In genomic region chr16:38197299-38197698, GRCm38 (mm10) we compare ENCODE assay signal across 7 mouse cellular contexts.
DNase-seq lines count a peak whose midpoint lies in the region; ATAC-seq and TF ChIP-seq lines count a peak whose summit lies in the region.

No protein-coding gene starts in this region.

- peak; percentile 78 for DNase-seq in 416B (ENCODE audit: low read depth)
- peak; percentile 57 for DNase-seq in forelimb bud, embryonic 11.5 days (ENCODE audit: low read depth, low spot score)
- DNase-seq in kidney, postnatal 10 days = peak; percentile 80
- peak; percentile 49 for DNase-seq in lung, adult 2 months
- peak; percentile 67 for DNase-seq in retina, adult 2 months (ENCODE audit: low read depth, low spot score)

- no peaks in the 10 kb centered on the region for H3K4me1 ChIP-seq in E14TG2a.4 (replicated peaks; ENCODE audit: low read depth, low read length)
- peaks cover 3% of the 10 kb centered on the region; the same call in 1 of the 2 replicates for H3K4me1 ChIP-seq in lung, adult 2 months (ENCODE audit: control insufficient read depth, insufficient read depth, low read length)

- H3K36me3 ChIP-seq in E14TG2a.4 (ENCODE audit: insufficient read depth, low read length) = peaks cover 54% of the 10 kb centered on the region

- 46% methylated on average over 4 of the region's 4 CpGs for WGBS in lung, adult 2 months

- H3K4me3 ChIP-seq in E14TG2a.4 (replicated peaks; ENCODE audit: low read length) = no peak overlapping the region
- H3K4me3 ChIP-seq in lung, adult 2 months (replicated peaks; ENCODE audit: extremely low read depth, low read depth, low read length) = no peak overlapping the region

- TF ChIP-seq CTCF in E14TG2a.4 (conservative IDR thresholded peaks at IDR 0.05; ENCODE audit: low read length) = peak; percentile 75
- TF ChIP-seq CTCF in lung, adult 2 months (IDR thresholded peaks at IDR 0.05; ENCODE audit: insufficient read depth, low read length) = peak; percentile 35; the same call in 1 of the 2 replicates

- no peak for TF ChIP-seq POLR2A in lung, adult 2 months (IDR thresholded peaks at IDR 0.05; ENCODE audit: borderline replicate concordance, extremely low read depth, low read depth, low read length)

- no peaks in the 10 kb centered on the region for H3K9me3 ChIP-seq in E14TG2a.4 (ENCODE audit: low read length)

- no peaks in the 10 kb centered on the region for H3K27me3 ChIP-seq in E14TG2a.4 (ENCODE audit: insufficient read depth, low read length)

- peak; percentile 47; the same call in 1 of the 2 replicates for ATAC-seq in cerebellum, adult (ENCODE audit: insufficient number of reproducible peaks, low FRiP score, low TSS enrichment)
